Mouse (Mus musculus): ENCODE results near the gene Ndn.

GRCm38 (mm10) chr7:62345411-62345810 is 958 bp upstream of the Ndn start:
- TF ChIP-seq CTCF (IDR thresholded peaks at IDR 0.05; ENCODE audit: insufficient read depth, low read length): no peak
- TF ChIP-seq POLR2A (IDR thresholded peaks at IDR 0.05; ENCODE audit: borderline replicate concordance, extremely low read depth, low read depth, low read length): no peak

All from lung, adult 2 months (tissue).